Mouse (Mus musculus) skeletal muscle tissue, adult 2 months (tissue): ENCODE data around the gene Cylc2.

Experiments used
- DNase-seq: peaks from one replicate; pipeline ENCODE4 v3.0.0-alpha.2; 2012; ENCODE audit warnings: low read depth, low spot score

The Cylc2 gene

GRCm38 (mm10) chr4:51216378-51216777 lies at the start of gene Cylc2:
Gene Cylc2 (plus strand): TSS chr4:51216678.
- DNase-seq: no peak
